Mouse (Mus musculus) stomach, postnatal 0 days (tissue): Measurements from ENCODE around the gene Rhebl1. TPM values are rescaled to one million over a fixed set of nuclear protein-coding genes. Genes with fewer than 3 reads are reported as not detected.
A peak's percentile ranks its signal among the peaks of the same experiment; 100 is the strongest.

Experiments used
- ATAC-seq: fragments of 200-750 bp; cut with Nextera tagmentation; 2 replicates; pipeline ENCODE4 v1.8.0; 2017; ENCODE audit not compliant: low FRiP score, low TSS enrichment
- DNase-seq: peaks from one replicate; pipeline ENCODE4 v3.0.0-alpha.2; 2016; ENCODE audit warnings: low spot score
- H3K27ac ChIP-seq: fragments of 300-500 bp; sonication (generic); replicated peaks from 2 replicates; pipeline ENCODE4 v1.5.1; 2014; ENCODE audit warnings: mild to moderate bottlenecking, control low read depth
- H3K27me3 ChIP-seq: fragments of 300-500 bp; sonication (generic); 2 replicates; pipeline ENCODE4 v1.6.1; 2014; ENCODE audit warnings: low read length; ENCODE audit not compliant: control insufficient read depth, insufficient read depth
- H3K36me3 ChIP-seq: fragments of 300-500 bp; sonication (generic); 2 replicates; pipeline ENCODE4 v1.6.1; 2014; ENCODE audit warnings: low read length, mixed read lengths; ENCODE audit not compliant: control insufficient read depth, insufficient read depth
- H3K4me1 ChIP-seq: fragments of 300-500 bp; sonication (generic); replicated peaks from 2 replicates; pipeline ENCODE4 v1.6.1; 2014; ENCODE audit warnings: antibody characterized with exemption; ENCODE audit not compliant: control insufficient read depth, insufficient read depth
- H3K4me2 ChIP-seq: fragments of 300-500 bp; sonication (generic); replicated peaks from 2 replicates; pipeline ENCODE4 v1.6.1; 2014; ENCODE audit warnings: low read depth, mild to moderate bottlenecking, control low read depth, moderate library complexity
- H3K4me3 ChIP-seq: fragments of 300-500 bp; sonication (generic); 2 replicates; pipeline ENCODE4 v1.5.1; 2014; ENCODE audit warnings: low read depth, low read length, control low read depth
- H3K9ac ChIP-seq: fragments of 300-500 bp; sonication (generic); 2 replicates; pipeline ENCODE4 v1.6.1; 2014; ENCODE audit warnings: mild to moderate bottlenecking, low read length, control low read depth, mixed read lengths
- H3K9me3 ChIP-seq: fragments of 300-500 bp; sonication (generic); 2 replicates; pipeline ENCODE4 v1.6.1; 2016; ENCODE audit warnings: low read length; ENCODE audit not compliant: control insufficient read depth
- CTCF ChIP-seq: IDR thresholded peaks from 2 replicates; pipeline ENCODE4 v1.5.1; 2016; ENCODE audit warnings: antibody characterized with exemption, low read depth, mild to moderate bottlenecking, moderate library complexity
- EP300 ChIP-seq: optimal IDR thresholded peaks from 2 replicates; pipeline ENCODE3; 2016; ENCODE audit warnings: antibody characterized with exemption
- WGBS: fragments of 180-500 bp; shearing (Covaris S2); extraction: QIAGEN DNeasy Blood & Tissue Kit; methylation state at CpG from one replicate; pipeline ENCODE4 v1.1.7; 2014; 5-methylcytosine and 5-hydroxymethylcytosine counted together
- polyA plus RNA-seq: library from polyadenylated mRNA; unstranded; fragments of >200 nt; fragmentation: Nextera tagmentation; extraction: Ambion mirVana; gene quantifications from 2 replicates; pipeline ENCODE4 v1.2.1, GENCODE M21; 2015

The Rhebl1 gene
- 3.9 and 4.1 TPM in 2 replicates for polyA plus RNA-seq

DNA sequence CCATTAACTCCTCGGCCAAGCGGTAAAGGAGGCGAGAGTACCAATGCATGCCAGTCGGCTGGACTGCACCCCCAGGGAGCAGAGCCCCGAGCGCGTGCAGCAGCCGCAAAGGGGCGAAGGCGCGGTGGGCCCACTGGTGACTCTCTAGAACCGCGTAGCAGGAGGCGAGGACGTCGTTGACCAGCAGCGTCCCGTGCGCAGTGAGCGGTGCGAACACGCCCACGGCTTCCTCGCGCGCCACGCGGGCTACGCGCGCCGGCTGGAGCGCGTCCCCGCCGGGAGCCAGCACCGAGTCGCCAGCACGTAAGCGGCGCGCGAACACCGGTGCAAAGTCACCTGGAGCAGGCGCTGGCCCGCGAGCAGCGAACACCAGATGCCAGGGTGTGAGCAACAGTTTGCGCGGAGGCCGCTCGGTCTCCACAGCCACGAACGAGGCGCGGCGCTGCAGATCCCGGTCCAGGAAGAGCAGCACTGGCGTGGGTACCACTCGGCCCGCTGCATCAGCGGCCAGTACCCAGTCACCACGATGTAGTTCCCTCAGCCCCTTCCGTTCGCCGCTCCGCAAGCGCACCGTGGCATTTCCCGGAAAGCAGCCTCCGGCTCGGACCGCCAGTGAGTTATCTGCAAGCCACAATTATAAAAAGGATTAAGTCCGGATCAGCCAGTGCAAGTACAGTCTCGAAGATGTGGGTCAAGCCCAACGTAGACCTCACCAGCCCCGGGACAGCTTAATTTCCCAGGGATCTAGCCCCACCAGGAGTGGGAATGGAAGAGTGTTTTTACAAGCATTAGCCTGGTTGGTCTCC lies at the start of gene Rhebl1:
Rhebl1 (minus strand) TSS at position 601 of the 806 bp plus-strand sequence.
- Histone ChIP-seq H3K27me3 (peaks cover 10% of the 10 kb centered on the region), H3K4me2 (peak within 1 kb of the TSS; percentile 90), H3K27ac (no peak within 1 kb of the TSS), H3K4me1 (0 out of 2 replicates have a peak, but pooled peaks cover 5% of the 10 kb centered on the region), H3K4me3 (peak within 1 kb of the TSS; percentile 53), H3K9me3 (no peaks in the 10 kb centered on the region), H3K36me3 (no peaks in the 10 kb centered on the region), H3K9ac (peak within 1 kb of the TSS; percentile 51)
- TF ChIP-seq EP300 (no peak), CTCF (no peak)
- DNase-seq: peak; percentile 55
- under 1% methylated on average over 77 of the region's 77 CpGs for WGBS
- 0 out of 2 replicates have a peak, but pooled peaks have one; percentile 15 for ATAC-seq

- no peaks in the 10 kb centered on the region for H3K27me3 ChIP-seq
- no peak for DNase-seq
- TF ChIP-seq CTCF (no peak), EP300 (no peak)
- no peaks in the 10 kb centered on the region for H3K36me3 ChIP-seq
- ATAC-seq: no peak
- no peak overlapping the region for H3K4me2 ChIP-seq
- no peak overlapping the region for H3K9ac ChIP-seq
- H3K4me3 ChIP-seq: no peak overlapping the region
- no peak overlapping the region for H3K27ac ChIP-seq
- no peaks in the 10 kb centered on the region for H3K4me1 ChIP-seq
- WGBS: 41% methylated on average over 4 of the region's 4 CpGs
- H3K9me3 ChIP-seq: no peaks in the 10 kb centered on the region
Measured at GRCm38 (mm10) chr15:98943133-98943532, 48.8 kb upstream of the Rhebl1 start.

- no peaks in the 10 kb centered on the region for H3K27me3 ChIP-seq
- H3K9ac ChIP-seq: no peak overlapping the region
- no peaks in the 10 kb centered on the region for H3K9me3 ChIP-seq
- no peak overlapping the region for H3K27ac ChIP-seq
- no peaks in the 10 kb centered on the region for H3K36me3 ChIP-seq
- no peak for ATAC-seq
- 58% methylated on average over 4 of the region's 4 CpGs for WGBS
- no peak overlapping the region for H3K4me3 ChIP-seq
- H3K4me2 ChIP-seq: no peak overlapping the region
- TF ChIP-seq CTCF: no peak
- TF ChIP-seq EP300: no peak
- DNase-seq: no peak
- no peaks in the 10 kb centered on the region for H3K4me1 ChIP-seq
Measured at GRCm38 (mm10) chr15:98942081-98942480, 47.7 kb upstream of the Rhebl1 start.

DNA sequence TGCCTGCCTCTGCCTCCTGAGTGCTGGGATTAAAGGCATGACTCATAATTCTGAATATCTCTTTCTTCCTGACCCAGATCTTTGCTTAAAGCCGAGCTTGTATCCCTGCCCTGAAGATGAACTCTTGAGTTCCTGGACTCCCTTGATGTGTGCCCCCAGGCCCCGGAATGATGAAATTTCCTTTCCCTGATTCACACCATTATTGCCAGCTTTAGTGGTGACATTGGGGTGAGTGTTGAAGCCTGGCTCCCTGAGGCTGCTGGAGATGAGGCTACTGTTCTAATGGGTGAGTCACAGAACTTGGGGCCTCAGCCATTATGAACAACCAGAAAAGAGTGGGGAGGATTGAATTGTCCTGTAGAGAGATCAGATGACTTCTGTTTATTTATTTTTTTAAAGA lies 47.2 kb upstream of the Rhebl1 start:
- TF ChIP-seq CTCF: no peak
- no peak for TF ChIP-seq EP300
- 58% methylated on average over 2 of the region's 2 CpGs for WGBS
- DNase-seq (no peak), ATAC-seq (no peak)
- H3K4me2 ChIP-seq: no peak overlapping the region
- H3K4me1 ChIP-seq: no peaks in the 10 kb centered on the region
- no peak overlapping the region for H3K4me3 ChIP-seq
- H3K9me3 ChIP-seq: no peaks in the 10 kb centered on the region
- H3K27ac ChIP-seq: no peak overlapping the region
- no peak overlapping the region for H3K9ac ChIP-seq
- H3K36me3 ChIP-seq: no peaks in the 10 kb centered on the region
- H3K27me3 ChIP-seq: no peaks in the 10 kb centered on the region

GRCm38 (mm10) chr15:98940816-98941215 lies 46.5 kb upstream of the Rhebl1 start:
- Histone ChIP-seq H3K4me3 (no peak overlapping the region), H3K27me3 (no peaks in the 10 kb centered on the region), H3K9me3 (no peaks in the 10 kb centered on the region), H3K4me1 (no peaks in the 10 kb centered on the region), H3K4me2 (no peak overlapping the region), H3K9ac (no peak overlapping the region), H3K36me3 (no peaks in the 10 kb centered on the region), H3K27ac (no peak overlapping the region)
- no peak for TF ChIP-seq EP300
- TF ChIP-seq CTCF: no peak
- ATAC-seq (no peak), DNase-seq (no peak)
- 59% methylated on average over 10 of the region's 10 CpGs for WGBS

DNA sequence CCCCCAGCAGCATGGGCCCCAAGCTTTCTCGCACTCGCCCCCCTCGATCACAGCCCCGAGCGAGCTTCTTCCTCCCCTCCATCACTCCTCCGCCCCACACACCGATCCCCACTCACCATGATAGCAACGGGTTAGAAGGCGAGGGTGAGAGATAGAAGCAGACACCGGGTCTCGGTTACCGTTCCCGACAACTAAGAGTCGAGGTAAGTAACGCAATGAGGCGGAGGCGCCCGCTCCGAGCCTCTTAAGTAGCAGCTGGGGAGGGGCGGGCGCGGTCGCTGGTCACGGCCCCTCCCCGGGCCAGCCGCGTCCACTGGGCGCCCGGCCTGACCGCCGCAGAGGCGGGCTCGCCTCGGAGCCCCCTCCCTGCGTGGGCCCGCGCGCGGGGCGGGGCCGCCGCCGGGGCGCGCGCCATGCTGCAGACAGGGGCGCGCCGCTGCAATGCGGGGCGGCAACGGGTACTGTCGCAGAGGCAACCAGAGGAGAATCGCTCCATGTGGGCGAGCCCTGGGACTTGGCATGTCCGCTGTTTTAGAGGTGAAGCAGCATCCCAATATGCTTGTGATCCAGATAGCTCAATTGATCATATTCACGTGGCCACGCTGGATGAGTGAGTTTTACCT lies 40.0 kb upstream of the Rhebl1 start, which contains the start of gene Tuba1b:
Tuba1b (minus strand) TSS at position 349 of the 623 bp plus-strand sequence.
- Histone ChIP-seq H3K9ac (peak within 1 kb of the TSS; percentile 84), H3K27ac (peak within 1 kb of the TSS; percentile 95), H3K4me3 (peak within 1 kb of the TSS; percentile 71), H3K4me2 (peak within 1 kb of the TSS; percentile 79), H3K4me1 (no peaks in the 10 kb centered on the region; the same call in 1 of the 2 replicates), H3K36me3 (peaks cover 5% of the 10 kb centered on the region), H3K27me3 (no peaks in the 10 kb centered on the region), H3K9me3 (no peaks in the 10 kb centered on the region)
- ATAC-seq (peak; percentile 97), DNase-seq (peak; percentile 94)
- TF ChIP-seq EP300 (no peak), CTCF (peak; percentile 24; the same call in 1 of the 2 replicates)
- under 1% methylated on average over 58 of the region's 58 CpGs for WGBS
